Mouse (Mus musculus) intestine, embryonic 14.5 days (tissue): Measurements from ENCODE around the gene Eif5. TPM values are rescaled to one million over a fixed set of nuclear protein-coding genes. Genes with fewer than 3 reads are reported as not detected.

Experiments
- ATAC-seq: fragments of 200-750 bp; cut with Nextera tagmentation; replicated peaks from 2 replicates; pipeline ENCODE4 v1.8.0; 2017; ENCODE audit warnings: low read depth, moderate number of reproducible peaks, moderate TSS enrichment, moderate library complexity; ENCODE audit not compliant: low FRiP score, low TSS enrichment
- DNase-seq: peaks from one replicate; pipeline ENCODE4 v3.0.0-alpha.2; 2018; ENCODE audit warnings: low spot score
- H3K27ac ChIP-seq: fragments of 300-500 bp; sonication (generic); 2 replicates; pipeline ENCODE4 v1.5.1; 2014; ENCODE audit warnings: low read depth, mild to moderate bottlenecking, control low read depth
- H3K27me3 ChIP-seq: fragments of 300-500 bp; sonication (generic); replicated peaks from 2 replicates; pipeline ENCODE4 v1.6.1; 2014; ENCODE audit warnings: low read length, control low read depth; ENCODE audit not compliant: control insufficient read depth, insufficient read depth
- H3K36me3 ChIP-seq: fragments of 300-500 bp; sonication (generic); 2 replicates; pipeline ENCODE4 v1.6.1; 2014; ENCODE audit warnings: low read length, control low read depth; ENCODE audit not compliant: control insufficient read depth, insufficient read depth
- H3K4me1 ChIP-seq: fragments of 300-500 bp; sonication (generic); replicated peaks from 2 replicates; pipeline ENCODE4 v1.6.1; 2014; ENCODE audit warnings: low read length, control low read depth, mixed read lengths; ENCODE audit not compliant: control insufficient read depth, insufficient read depth
- H3K4me2 ChIP-seq: fragments of 300-500 bp; sonication (generic); 2 replicates; pipeline ENCODE4 v1.6.1; 2014; ENCODE audit warnings: low read length
- H3K4me3 ChIP-seq: fragments of 300-500 bp; sonication (generic); 2 replicates; pipeline ENCODE4 v1.5.1; 2014; ENCODE audit warnings: low read depth, low read length, control low read depth, mixed read lengths
- H3K9ac ChIP-seq: fragments of 300-500 bp; sonication (generic); 2 replicates; pipeline ENCODE4 v1.6.1; 2014; ENCODE audit warnings: mild to moderate bottlenecking, low read length
- H3K9me3 ChIP-seq: fragments of 300-500 bp; sonication (generic); 2 replicates; pipeline ENCODE4 v1.6.1; 2016; ENCODE audit warnings: low read length, control low read depth; ENCODE audit not compliant: control insufficient read depth
- WGBS: fragments of 180-500 bp; shearing (Covaris S2); extraction: QIAGEN DNeasy Blood & Tissue Kit; methylation state at CpG from one replicate; pipeline ENCODE4 v1.1.7; 2014; 5-methylcytosine and 5-hydroxymethylcytosine counted together
- polyA plus RNA-seq: library from polyadenylated mRNA; unstranded; fragments of >200 nt; fragmentation: Nextera tagmentation; extraction: Ambion mirVana; gene quantifications from 2 replicates; pipeline ENCODE4 v1.2.1, GENCODE M21; 2014

Gene Eif5
- polyA plus RNA-seq, 1 experiment from 2014 or later: 505 TPM

DNA sequence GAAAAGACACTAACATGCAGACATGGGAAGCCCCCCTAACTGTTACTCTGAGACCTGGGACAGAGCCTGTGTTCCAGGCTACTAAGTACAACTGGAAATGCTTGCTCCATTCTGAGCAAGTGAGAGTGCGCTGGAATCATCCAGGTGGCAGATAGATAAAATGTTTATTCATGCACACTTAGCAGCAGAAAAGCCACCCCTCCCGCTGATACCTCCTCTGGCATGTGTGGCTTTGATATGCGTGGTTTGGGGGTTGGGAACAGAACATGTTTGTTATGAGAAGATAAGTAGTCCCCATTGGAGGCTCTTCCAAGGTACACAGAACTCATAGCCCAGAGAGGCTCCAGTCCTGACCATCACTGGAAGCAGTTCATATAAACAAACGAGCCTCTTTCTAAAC, 19.9 kb upstream of the Eif5 start:
- Histone ChIP-seq H3K4me3 (no peak overlapping the region), H3K27ac (no peak overlapping the region), H3K9me3 (no peaks in the 10 kb centered on the region), H3K4me2 (no peak overlapping the region), H3K9ac (no peak overlapping the region), H3K36me3 (no peaks in the 10 kb centered on the region), H3K4me1 (no peaks in the 10 kb centered on the region), H3K27me3 (no peaks in the 10 kb centered on the region)
- DNase-seq: no peak
- no peak for ATAC-seq
- 36% methylated on average over 4 of the region's 4 CpGs for WGBS

DNA sequence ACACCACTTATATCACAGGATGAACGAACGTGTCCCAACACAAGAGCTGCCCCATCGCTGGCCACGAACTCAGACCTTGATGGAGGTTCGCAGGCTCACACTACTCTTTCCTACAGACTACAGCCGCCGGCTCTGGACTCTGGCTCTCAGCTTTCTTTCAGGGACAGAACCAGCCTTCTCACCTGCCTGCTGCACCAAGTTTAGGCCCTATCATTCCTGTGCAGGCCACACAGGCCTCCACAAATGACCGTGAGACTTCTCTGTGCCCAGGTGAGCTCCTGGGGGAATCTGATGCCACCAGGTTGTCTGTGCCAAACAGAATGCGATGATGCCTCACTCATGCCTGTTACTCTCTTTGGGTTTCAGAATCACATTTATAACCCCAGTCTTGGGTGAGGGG, 19.4 kb upstream of the Eif5 start:
- ATAC-seq (no peak), DNase-seq (no peak)
- Histone ChIP-seq H3K27ac (no peak overlapping the region), H3K4me3 (no peak overlapping the region), H3K4me1 (no peaks in the 10 kb centered on the region), H3K4me2 (no peak overlapping the region), H3K36me3 (no peaks in the 10 kb centered on the region), H3K9me3 (no peaks in the 10 kb centered on the region), H3K9ac (no peak overlapping the region), H3K27me3 (no peaks in the 10 kb centered on the region)
- WGBS: 74% methylated on average over 9 of the region's 9 CpGs

DNA sequence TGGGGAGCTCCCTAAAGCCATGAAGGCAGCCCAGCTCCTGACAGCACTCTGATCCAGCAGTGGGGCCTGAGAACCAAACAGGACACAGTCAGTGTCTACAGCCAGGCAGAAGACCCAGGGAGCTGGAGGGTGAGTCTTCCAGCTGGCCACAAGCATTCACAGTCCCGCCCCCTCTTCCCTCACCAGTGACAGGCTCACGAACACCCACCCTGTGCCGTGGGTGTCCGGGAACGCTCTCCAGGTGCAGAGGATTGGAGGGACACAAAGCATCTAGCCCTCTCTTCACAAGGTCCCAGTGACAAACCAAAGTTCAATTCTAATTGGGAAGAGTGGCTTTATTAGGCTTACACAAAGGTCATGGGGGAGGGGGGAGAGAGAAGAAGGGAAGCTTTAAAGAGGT, 18.0 kb upstream of the Eif5 start:
- no peak for ATAC-seq
- H3K9ac ChIP-seq: no peak overlapping the region
- DNase-seq: no peak
- H3K4me1 ChIP-seq: no peaks in the 10 kb centered on the region
- H3K4me3 ChIP-seq: no peak overlapping the region
- no peaks in the 10 kb centered on the region for H3K27me3 ChIP-seq
- WGBS: 56% methylated on average over 5 of the region's 5 CpGs
- H3K4me2 ChIP-seq: no peak overlapping the region
- no peaks in the 10 kb centered on the region for H3K9me3 ChIP-seq
- H3K27ac ChIP-seq: no peak overlapping the region
- H3K36me3 ChIP-seq: no peaks in the 10 kb centered on the region

- Histone ChIP-seq H3K9ac (no peak overlapping the region), H3K9me3 (no peaks in the 10 kb centered on the region), H3K27me3 (no peaks in the 10 kb centered on the region), H3K4me1 (no peaks in the 10 kb centered on the region), H3K36me3 (no peaks in the 10 kb centered on the region), H3K4me2 (no peak overlapping the region), H3K4me3 (no peak overlapping the region), H3K27ac (no peak overlapping the region)
- DNase-seq (no peak), ATAC-seq (no peak)
- 92% methylated on average over 2 of the region's 2 CpGs for WGBS
Observed at GRCm38 (mm10) chr12:111520994-111521393, 16.8 kb upstream of the Eif5 start.

DNA sequence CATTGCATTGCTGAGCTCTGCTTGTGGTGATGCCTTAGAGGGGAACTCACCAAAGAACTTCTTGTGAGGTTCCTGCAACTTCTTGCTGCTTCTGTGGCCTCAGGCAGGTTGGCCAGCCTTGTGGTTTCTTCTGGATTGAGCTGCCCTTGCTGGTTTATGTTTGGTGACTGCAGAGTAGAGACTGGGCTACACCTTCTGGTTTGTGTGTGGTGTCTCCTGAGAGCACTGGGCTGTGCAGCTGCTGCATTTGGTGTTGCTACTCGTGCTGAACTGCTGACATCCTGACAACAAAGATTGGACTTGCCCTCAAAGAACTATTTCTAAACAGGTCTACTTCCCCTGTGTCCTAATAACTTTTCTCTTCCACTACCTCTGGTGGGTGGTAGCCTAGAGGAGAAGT, 13.3 kb upstream of the Eif5 start:
- Histone ChIP-seq H3K36me3 (no peaks in the 10 kb centered on the region), H3K27ac (no peak overlapping the region), H3K4me2 (no peak overlapping the region), H3K4me1 (no peaks in the 10 kb centered on the region), H3K4me3 (no peak overlapping the region), H3K27me3 (no peaks in the 10 kb centered on the region), H3K9ac (no peak overlapping the region), H3K9me3 (no peaks in the 10 kb centered on the region)
- ATAC-seq (no peak), DNase-seq (no peak)
- 53% methylated on average over 1 of the region's 1 CpGs for WGBS

DNA sequence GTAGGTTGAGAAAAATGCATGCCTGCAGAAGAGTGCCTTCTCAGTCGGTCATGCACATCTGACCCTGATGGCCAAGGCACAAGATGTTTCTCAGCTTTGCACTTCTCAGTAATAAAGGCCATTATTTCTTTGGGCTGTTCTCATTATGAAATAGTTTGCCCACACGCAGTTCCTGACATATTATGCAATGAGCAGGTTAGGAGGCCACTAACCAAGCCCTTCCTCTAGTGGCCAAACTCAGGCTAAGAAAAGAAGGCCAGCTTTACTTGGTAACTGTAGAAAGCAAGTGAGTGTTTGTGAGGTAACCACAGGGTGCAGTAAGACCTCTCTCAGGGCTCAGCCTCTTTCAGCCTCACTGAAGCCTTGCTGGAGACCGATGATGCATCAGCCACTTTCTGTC, 12.9 kb upstream of the Eif5 start:
- Histone ChIP-seq H3K4me1 (no peaks in the 10 kb centered on the region), H3K27me3 (no peaks in the 10 kb centered on the region), H3K4me3 (no peak overlapping the region), H3K4me2 (no peak overlapping the region), H3K36me3 (no peaks in the 10 kb centered on the region), H3K9ac (no peak overlapping the region), H3K27ac (no peak overlapping the region), H3K9me3 (no peaks in the 10 kb centered on the region)
- no peak for ATAC-seq
- DNase-seq: no peak
- WGBS: 87% methylated on average over 3 of the region's 3 CpGs

DNA sequence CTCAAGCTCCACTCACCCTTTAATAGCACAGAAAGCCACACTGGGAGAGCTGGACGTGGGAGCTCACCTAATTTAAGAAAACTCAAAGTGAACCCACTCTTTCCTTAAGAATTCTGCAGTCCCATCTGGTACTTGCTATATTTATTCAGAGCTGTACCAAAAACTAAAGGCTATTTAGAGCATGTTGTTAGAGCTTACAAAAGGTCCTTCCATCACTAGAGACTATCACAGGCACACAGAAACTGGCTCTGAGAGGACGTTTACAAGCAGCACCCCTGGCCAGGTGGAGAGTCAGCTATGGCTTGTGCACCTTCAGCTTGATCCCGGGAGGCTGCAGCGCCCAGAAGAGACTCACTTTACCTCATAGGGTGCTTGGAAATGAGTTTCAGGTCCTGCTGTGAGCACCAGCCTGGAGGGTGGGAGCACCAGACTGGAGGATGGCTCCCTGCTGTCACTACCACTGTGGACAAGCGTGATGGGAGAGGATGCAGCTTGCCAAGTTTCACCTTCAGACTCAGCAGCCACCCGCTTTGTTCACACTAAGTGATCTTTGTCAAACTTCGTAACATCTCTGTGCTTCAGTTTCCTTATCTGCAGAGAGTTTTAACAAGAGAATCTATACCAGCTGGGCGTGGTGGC, 10.1 kb upstream of the Eif5 start:
- Histone ChIP-seq H3K4me3 (no peak overlapping the region), H3K27me3 (no peaks in the 10 kb centered on the region), H3K36me3 (no peaks in the 10 kb centered on the region), H3K4me1 (no peaks in the 10 kb centered on the region), H3K4me2 (no peak overlapping the region), H3K27ac (no peak overlapping the region), H3K9me3 (no peaks in the 10 kb centered on the region), H3K9ac (no peak overlapping the region)
- DNase-seq (no peak), ATAC-seq (no peak)
- WGBS: 63% methylated on average over 8 of the region's 8 CpGs

GRCm38 (mm10) chr12:111529192-111529591, 8.6 kb upstream of the Eif5 start:
- no peaks in the 10 kb centered on the region for H3K9me3 ChIP-seq
- H3K4me3 ChIP-seq: no peak overlapping the region
- H3K4me2 ChIP-seq: no peak overlapping the region
- H3K9ac ChIP-seq: no peak overlapping the region
- WGBS: 15% methylated on average over 8 of the region's 8 CpGs
- no peaks in the 10 kb centered on the region for H3K4me1 ChIP-seq
- no peaks in the 10 kb centered on the region for H3K27me3 ChIP-seq
- H3K36me3 ChIP-seq: no peaks in the 10 kb centered on the region
- DNase-seq (no peak), ATAC-seq (no peak)
- H3K27ac ChIP-seq: no peak overlapping the region

DNA sequence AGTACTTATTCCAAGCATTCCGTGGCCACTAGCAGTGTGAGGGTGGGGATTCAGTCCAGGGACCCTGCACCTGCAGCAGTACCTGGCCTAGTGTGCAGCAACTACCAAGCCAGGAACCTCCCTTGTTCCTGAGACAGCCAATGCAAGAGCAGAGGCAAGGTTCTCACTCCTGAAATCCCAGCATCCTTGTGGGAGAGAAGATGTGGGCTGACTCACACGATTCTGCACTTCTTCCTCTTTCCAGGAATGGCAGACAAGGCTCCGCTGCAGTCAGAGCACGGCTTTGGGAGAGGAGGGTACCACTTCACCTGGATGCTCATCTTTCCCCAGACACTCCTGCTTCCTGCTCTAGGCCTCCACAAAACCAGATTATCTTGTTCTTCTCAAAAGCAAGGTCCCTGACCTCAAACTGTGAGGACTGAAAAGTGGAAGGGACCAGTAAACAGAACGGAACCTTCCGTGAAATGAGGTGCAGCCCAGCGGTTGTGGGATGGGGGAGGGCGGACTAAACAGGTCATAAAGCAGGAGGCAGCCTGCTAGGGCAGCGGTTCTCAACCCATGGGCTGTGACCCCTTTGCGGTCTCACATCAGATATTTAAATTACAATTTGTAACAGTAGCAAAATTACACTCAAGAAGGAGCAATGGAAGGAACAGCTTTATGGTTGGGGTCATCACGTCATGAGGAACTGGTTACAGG, 4.6 kb upstream of the Eif5 start:
- H3K4me3 ChIP-seq: no peak overlapping the region
- no peaks in the 10 kb centered on the region for H3K36me3 ChIP-seq
- ATAC-seq (no peak), DNase-seq (no peak)
- 57% methylated on average over 11 of the region's 11 CpGs for WGBS
- H3K4me1 ChIP-seq: peaks cover 10% of the 10 kb centered on the region; the same call in 1 of the 2 replicates
- H3K9me3 ChIP-seq: no peaks in the 10 kb centered on the region
- H3K27me3 ChIP-seq: no peaks in the 10 kb centered on the region
- H3K27ac ChIP-seq: no peak overlapping the region
- no peak overlapping the region for H3K9ac ChIP-seq
- H3K4me2 ChIP-seq: no peak overlapping the region
